Mouse (Mus musculus): ENCODE measurements around the gene Krt222. TPM values are rescaled to one million over a fixed set of nuclear protein-coding genes. Genes with fewer than 3 reads are reported as not detected.
A peak's percentile ranks its signal among the peaks of the same experiment; 100 is the strongest.

Krt222 gene
- 0.11 and 0.51 TPM in 2 replicates for polyA plus RNA-seq (2014; fragmentation: Nextera tagmentation; extraction: Ambion mirVana)

- peak within 1 kb of the TSS; percentile 44 for H3K4me2 ChIP-seq (replicated peaks; ENCODE audit: low read depth, low read length)
- peak; percentile 72; the same call in 1 of the 2 replicates for ATAC-seq (ENCODE audit: low FRiP score, low TSS enrichment)
- no peak within 1 kb of the TSS for H3K9ac ChIP-seq (ENCODE audit: low read depth, low read length)
- no peaks in the 10 kb centered on the region for H3K27me3 ChIP-seq (ENCODE audit: control insufficient read depth, insufficient read depth, low read length)
- 4% methylated on average over 17 of the region's 17 CpGs for WGBS
- no peaks in the 10 kb centered on the region for H3K9me3 ChIP-seq (ENCODE audit: control insufficient read depth, low read length)
- peak within 1 kb of the TSS; percentile 11 for H3K4me3 ChIP-seq (ENCODE audit: low read length)
- no peaks in the 10 kb centered on the region for H3K36me3 ChIP-seq (ENCODE audit: control insufficient read depth, insufficient read depth, low read length)
- no peak within 1 kb of the TSS for H3K27ac ChIP-seq (ENCODE audit: low read depth, low read length)
- H3K4me1 ChIP-seq (ENCODE audit: control insufficient read depth, insufficient read depth, low read length): no peaks in the 10 kb centered on the region
Observed at GRCm38 (mm10) chr11:99243820-99244374, at the start of gene Krt222. Gene Krt222 (minus strand): TSS chr11:99244085.

- WGBS: 60% methylated on average over 5 of the region's 5 CpGs
- Histone ChIP-seq H3K36me3 (ENCODE audit: control insufficient read depth, insufficient read depth, low read length) (no peaks in the 10 kb centered on the region), H3K9me3 (ENCODE audit: control insufficient read depth, low read length) (no peaks in the 10 kb centered on the region), H3K27ac (ENCODE audit: low read depth, low read length) (no peak overlapping the region), H3K9ac (ENCODE audit: low read depth, low read length) (no peak overlapping the region), H3K4me3 (ENCODE audit: low read length) (no peak overlapping the region), H3K27me3 (ENCODE audit: control insufficient read depth, insufficient read depth, low read length) (no peaks in the 10 kb centered on the region), H3K4me2 (replicated peaks; ENCODE audit: low read depth, low read length) (no peak overlapping the region), H3K4me1 (ENCODE audit: control insufficient read depth, insufficient read depth, low read length) (no peaks in the 10 kb centered on the region)
- no peak for ATAC-seq (ENCODE audit: low FRiP score, low TSS enrichment)
Observed at GRCm38 (mm10) chr11:99292846-99293245, 49.0 kb upstream of the Krt222 start.

GRCm38 (mm10) chr11:99284833-99285312 lies 41.0 kb upstream of the Krt222 start, which contains the start of gene Krt24:
Gene Krt24 (minus strand): TSS chr11:99285262.
- no peaks in the 10 kb centered on the region for H3K36me3 ChIP-seq (ENCODE audit: control insufficient read depth, insufficient read depth, low read length)
- no peak within 1 kb of the TSS for H3K27ac ChIP-seq (ENCODE audit: low read depth, low read length)
- 45% methylated on average over 11 of the region's 11 CpGs for WGBS
- no peak for ATAC-seq (ENCODE audit: low FRiP score, low TSS enrichment)
- no peaks in the 10 kb centered on the region for H3K9me3 ChIP-seq (ENCODE audit: control insufficient read depth, low read length)
- no peak within 1 kb of the TSS for H3K4me2 ChIP-seq (replicated peaks; ENCODE audit: low read depth, low read length)
- H3K27me3 ChIP-seq (ENCODE audit: control insufficient read depth, insufficient read depth, low read length): no peaks in the 10 kb centered on the region
- H3K4me3 ChIP-seq (ENCODE audit: low read length): no peak within 1 kb of the TSS
- H3K4me1 ChIP-seq (ENCODE audit: control insufficient read depth, insufficient read depth, low read length): no peaks in the 10 kb centered on the region
- H3K9ac ChIP-seq (ENCODE audit: low read depth, low read length): no peak within 1 kb of the TSS

- H3K4me2 ChIP-seq (replicated peaks; ENCODE audit: low read depth, low read length): no peak overlapping the region
- no peak overlapping the region for H3K4me3 ChIP-seq (ENCODE audit: low read length)
- 91% methylated on average over 5 of the region's 5 CpGs for WGBS
- H3K27ac ChIP-seq (ENCODE audit: low read depth, low read length): no peak overlapping the region
- no peaks in the 10 kb centered on the region for H3K4me1 ChIP-seq (ENCODE audit: control insufficient read depth, insufficient read depth, low read length)
- ATAC-seq (ENCODE audit: low FRiP score, low TSS enrichment): no peak
- no peaks in the 10 kb centered on the region for H3K27me3 ChIP-seq (ENCODE audit: control insufficient read depth, insufficient read depth, low read length)
- no peak overlapping the region for H3K9ac ChIP-seq (ENCODE audit: low read depth, low read length)
- H3K36me3 ChIP-seq (ENCODE audit: control insufficient read depth, insufficient read depth, low read length): no peaks in the 10 kb centered on the region
- H3K9me3 ChIP-seq (ENCODE audit: control insufficient read depth, low read length): no peaks in the 10 kb centered on the region
Observed at GRCm38 (mm10) chr11:99284011-99284410, 40.1 kb upstream of the Krt222 start.

GRCm38 (mm10) chr11:99283334-99283733 lies 39.4 kb upstream of the Krt222 start:
- Histone ChIP-seq H3K9me3 (ENCODE audit: control insufficient read depth, low read length) (no peaks in the 10 kb centered on the region), H3K36me3 (ENCODE audit: control insufficient read depth, insufficient read depth, low read length) (no peaks in the 10 kb centered on the region), H3K27ac (ENCODE audit: low read depth, low read length) (no peak overlapping the region), H3K9ac (ENCODE audit: low read depth, low read length) (no peak overlapping the region), H3K4me3 (ENCODE audit: low read length) (no peak overlapping the region), H3K27me3 (ENCODE audit: control insufficient read depth, insufficient read depth, low read length) (no peaks in the 10 kb centered on the region), H3K4me1 (ENCODE audit: control insufficient read depth, insufficient read depth, low read length) (no peaks in the 10 kb centered on the region), H3K4me2 (replicated peaks; ENCODE audit: low read depth, low read length) (no peak overlapping the region)
- ATAC-seq (ENCODE audit: low FRiP score, low TSS enrichment): no peak
- WGBS: 43% methylated on average over 4 of the region's 4 CpGs

- Histone ChIP-seq H3K4me1 (ENCODE audit: control insufficient read depth, insufficient read depth, low read length) (no peaks in the 10 kb centered on the region), H3K27me3 (ENCODE audit: control insufficient read depth, insufficient read depth, low read length) (no peaks in the 10 kb centered on the region), H3K4me3 (ENCODE audit: low read length) (no peak overlapping the region), H3K9ac (ENCODE audit: low read depth, low read length) (no peak overlapping the region), H3K4me2 (replicated peaks; ENCODE audit: low read depth, low read length) (no peak overlapping the region), H3K36me3 (ENCODE audit: control insufficient read depth, insufficient read depth, low read length) (no peaks in the 10 kb centered on the region), H3K27ac (ENCODE audit: low read depth, low read length) (no peak overlapping the region), H3K9me3 (ENCODE audit: control insufficient read depth, low read length) (no peaks in the 10 kb centered on the region)
- no peak for ATAC-seq (ENCODE audit: low FRiP score, low TSS enrichment)
- 85% methylated on average over 9 of the region's 9 CpGs for WGBS
Observed at GRCm38 (mm10) chr11:99281116-99281515, 37.2 kb upstream of the Krt222 start.

- H3K9me3 ChIP-seq (ENCODE audit: control insufficient read depth, low read length): no peaks in the 10 kb centered on the region
- ATAC-seq (ENCODE audit: low FRiP score, low TSS enrichment): no peak
- H3K4me3 ChIP-seq (ENCODE audit: low read length): no peak overlapping the region
- H3K4me2 ChIP-seq (replicated peaks; ENCODE audit: low read depth, low read length): no peak overlapping the region
- 73% methylated on average over 5 of the region's 5 CpGs for WGBS
- H3K27ac ChIP-seq (ENCODE audit: low read depth, low read length): no peak overlapping the region
- no peak overlapping the region for H3K9ac ChIP-seq (ENCODE audit: low read depth, low read length)
- H3K36me3 ChIP-seq (ENCODE audit: control insufficient read depth, insufficient read depth, low read length): no peaks in the 10 kb centered on the region
- H3K4me1 ChIP-seq (ENCODE audit: control insufficient read depth, insufficient read depth, low read length): no peaks in the 10 kb centered on the region
- no peaks in the 10 kb centered on the region for H3K27me3 ChIP-seq (ENCODE audit: control insufficient read depth, insufficient read depth, low read length)
Observed at GRCm38 (mm10) chr11:99279986-99280385, 36.1 kb upstream of the Krt222 start.

GRCm38 (mm10) chr11:99276786-99277185 lies 32.9 kb upstream of the Krt222 start:
- Histone ChIP-seq H3K9ac (ENCODE audit: low read depth, low read length) (no peak overlapping the region), H3K4me2 (replicated peaks; ENCODE audit: low read depth, low read length) (no peak overlapping the region), H3K9me3 (ENCODE audit: control insufficient read depth, low read length) (no peaks in the 10 kb centered on the region), H3K27ac (ENCODE audit: low read depth, low read length) (no peak overlapping the region), H3K36me3 (ENCODE audit: control insufficient read depth, insufficient read depth, low read length) (no peaks in the 10 kb centered on the region), H3K27me3 (ENCODE audit: control insufficient read depth, insufficient read depth, low read length) (no peaks in the 10 kb centered on the region), H3K4me3 (ENCODE audit: low read length) (no peak overlapping the region), H3K4me1 (ENCODE audit: control insufficient read depth, insufficient read depth, low read length) (no peaks in the 10 kb centered on the region)
- WGBS: 49% methylated on average over 7 of the region's 7 CpGs
- no peak for ATAC-seq (ENCODE audit: low FRiP score, low TSS enrichment)

- no peak for ATAC-seq (ENCODE audit: low FRiP score, low TSS enrichment)
- no peaks in the 10 kb centered on the region for H3K9me3 ChIP-seq (ENCODE audit: control insufficient read depth, low read length)
- H3K4me3 ChIP-seq (ENCODE audit: low read length): no peak overlapping the region
- H3K4me2 ChIP-seq (replicated peaks; ENCODE audit: low read depth, low read length): no peak overlapping the region
- no peaks in the 10 kb centered on the region for H3K4me1 ChIP-seq (ENCODE audit: control insufficient read depth, insufficient read depth, low read length)
- H3K27ac ChIP-seq (ENCODE audit: low read depth, low read length): no peak overlapping the region
- no peak overlapping the region for H3K9ac ChIP-seq (ENCODE audit: low read depth, low read length)
- 66% methylated on average over 6 of the region's 6 CpGs for WGBS
- no peaks in the 10 kb centered on the region for H3K36me3 ChIP-seq (ENCODE audit: control insufficient read depth, insufficient read depth, low read length)
- no peaks in the 10 kb centered on the region for H3K27me3 ChIP-seq (ENCODE audit: control insufficient read depth, insufficient read depth, low read length)
Observed at GRCm38 (mm10) chr11:99275624-99276023, 31.7 kb upstream of the Krt222 start.
